Mouse (Mus musculus) kidney, adult 2 months (tissue): ENCODE measurements at regions not wholly inside any gene's neighbourhood (a gene's known extent, or its start where the extent isn't known, plus 50 kb on each side); places are given as distances from the start of the nearest gene placed in this dataset.

Experiments used
- DNase-seq: peaks from one replicate; pipeline ENCODE4 v3.0.0; 2021
- H3K27ac ChIP-seq: fragments of 200-500 bp; 2 replicates; pipeline ENCODE4 v1.5.1; 2012; ENCODE audit warnings: low read depth, low read length, control low read depth, inconsistent platforms; ENCODE audit not compliant: insufficient read depth
- H3K27me3 ChIP-seq: fragments of 200-500 bp; replicated peaks from 2 replicates; pipeline ENCODE4 v1.6.1; 2012; ENCODE audit warnings: mild to moderate bottlenecking, moderate library complexity, low read length, inconsistent platforms; ENCODE audit not compliant: control insufficient read depth, insufficient read depth
- H3K36me3 ChIP-seq: fragments of 200-500 bp; 2 replicates; pipeline ENCODE4 v1.6.1; 2012; ENCODE audit warnings: mild to moderate bottlenecking, moderate library complexity, low read length, inconsistent platforms; ENCODE audit not compliant: control insufficient read depth, insufficient read depth
- H3K4me1 ChIP-seq: fragments of 200-500 bp; 2 replicates; pipeline ENCODE4 v1.6.1; 2011; ENCODE audit warnings: low read length; ENCODE audit not compliant: control insufficient read depth, insufficient read depth
- H3K4me3 ChIP-seq: fragments of 200-500 bp; 2 replicates; pipeline ENCODE4 v1.5.1; 2011; ENCODE audit warnings: mild to moderate bottlenecking, low read depth, low read length, control low read depth; ENCODE audit not compliant: insufficient read depth
- CTCF ChIP-seq: fragments of 200-500 bp; conservative IDR thresholded peaks from 2 replicates; pipeline ENCODE4 v1.5.1; 2011; ENCODE audit warnings: low read depth, mild to moderate bottlenecking, control low read depth, low read length, moderate library complexity, mixed read lengths; ENCODE audit not compliant: insufficient read depth, insufficient read length
- POLR2A ChIP-seq: fragments of 200-500 bp; IDR thresholded peaks from one replicate; pipeline ENCODE4 v1.6.1; 2011; ENCODE audit warnings: low read depth, low read length, control low read depth
- WGBS: fragments of 180-500 bp; shearing (Covaris S2); methylation state at CpG from one replicate; pipeline ENCODE4 v1.1.7; 2018; 5-methylcytosine and 5-hydroxymethylcytosine counted together

DNA sequence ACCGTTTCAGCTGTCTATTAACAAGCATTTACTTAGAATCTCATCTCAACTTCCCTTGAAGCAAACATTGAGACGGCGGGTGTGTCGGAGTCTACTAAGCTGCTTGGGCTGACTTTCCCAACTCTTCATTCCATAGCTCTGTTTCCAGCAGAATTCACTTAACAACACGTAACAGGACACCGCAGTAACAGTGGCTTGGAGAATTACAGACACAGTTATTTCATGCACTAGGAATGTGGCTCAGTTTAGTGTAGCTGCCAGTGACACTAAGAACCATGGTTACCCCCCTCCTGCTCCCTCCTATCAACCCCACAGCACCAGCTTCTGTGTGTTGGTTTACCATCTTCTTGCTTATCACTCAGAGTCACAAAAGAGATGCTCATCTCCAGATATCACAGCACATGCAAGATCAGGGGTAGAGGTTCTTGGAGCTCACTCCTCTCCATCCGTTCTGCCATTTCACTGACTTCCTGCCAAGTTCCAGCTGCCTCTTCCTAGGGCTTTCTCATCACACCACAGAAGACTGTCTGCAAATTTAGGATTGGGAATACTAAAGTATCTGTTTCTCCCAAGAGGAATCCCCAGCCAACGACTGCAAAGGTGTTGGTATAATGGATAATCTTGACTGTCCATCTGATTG is 90.7 kb downstream of the Banf2 start:
- no peak overlapping the region for H3K4me3 ChIP-seq
- H3K4me1 ChIP-seq: no peaks in the 10 kb centered on the region
- H3K27ac ChIP-seq: no peak overlapping the region
- no peaks in the 10 kb centered on the region for H3K36me3 ChIP-seq
- no peak for DNase-seq
- H3K27me3 ChIP-seq: no peaks in the 10 kb centered on the region
- no peak for TF ChIP-seq POLR2A
- no peak for TF ChIP-seq CTCF
- 64% methylated on average over 8 of the region's 8 CpGs for WGBS

DNA sequence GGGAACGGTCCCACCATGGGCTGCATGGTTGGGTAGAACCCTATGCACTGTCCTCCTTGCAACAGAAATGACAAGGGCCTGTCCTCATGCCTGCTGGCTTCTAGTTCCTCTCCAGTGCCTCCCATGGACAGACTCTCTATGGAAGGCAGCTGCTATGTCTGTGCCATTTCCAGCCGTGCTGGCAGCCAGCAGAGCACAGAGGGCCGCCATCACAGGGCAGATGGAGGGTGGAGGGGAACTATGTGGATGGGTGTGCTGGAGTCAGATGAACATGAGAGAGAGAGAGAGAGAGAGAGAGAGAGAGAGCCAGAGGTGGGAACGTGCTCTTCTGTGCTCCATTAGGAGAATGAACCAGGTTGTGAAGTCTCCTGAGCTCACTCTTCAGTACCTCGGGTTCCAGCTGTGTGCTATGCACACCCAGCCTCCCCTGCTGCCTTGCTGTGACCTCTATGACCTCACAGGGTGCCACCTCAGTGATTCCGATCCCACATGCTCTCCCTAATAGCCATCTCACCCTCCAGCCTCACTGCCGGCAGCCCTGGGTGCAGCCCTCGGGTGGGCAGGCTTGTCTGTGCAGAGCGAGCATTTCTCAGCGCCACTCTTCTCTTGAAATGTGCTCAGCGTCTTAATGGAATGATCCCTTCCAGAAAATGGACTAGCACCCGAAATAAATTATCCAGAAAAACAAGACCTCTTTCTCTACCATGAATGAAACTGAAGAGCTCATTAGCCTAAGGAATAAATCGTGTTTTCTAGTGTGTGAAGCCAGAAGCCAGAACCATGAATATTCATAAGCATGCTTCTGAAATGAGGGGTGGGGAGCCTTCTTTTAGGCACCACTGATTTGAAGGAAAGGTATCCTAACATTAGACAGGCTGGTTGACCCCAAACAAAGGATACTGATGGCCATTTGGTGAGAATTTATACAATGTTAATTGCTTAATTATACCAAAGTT is 94.5 kb downstream of the Banf2 start:
- 61% methylated on average over 13 of the region's 13 CpGs for WGBS
- no peak for TF ChIP-seq POLR2A
- no peak for TF ChIP-seq CTCF
- no peak for DNase-seq
- Histone ChIP-seq H3K27me3 (no peaks in the 10 kb centered on the region), H3K4me3 (no peak overlapping the region), H3K36me3 (no peaks in the 10 kb centered on the region), H3K4me1 (no peaks in the 10 kb centered on the region), H3K27ac (no peak overlapping the region)

GRCm38 (mm10) chr2:144128038-144128402 is 95.2 kb downstream of the Banf2 start:
- Histone ChIP-seq H3K4me1 (no peaks in the 10 kb centered on the region), H3K4me3 (no peak overlapping the region), H3K27me3 (no peaks in the 10 kb centered on the region), H3K27ac (no peak overlapping the region), H3K36me3 (no peaks in the 10 kb centered on the region)
- no peak for TF ChIP-seq CTCF
- TF ChIP-seq POLR2A: no peak
- DNase-seq: peak; percentile 81
- WGBS: 59% methylated on average over 3 of the region's 3 CpGs

DNA sequence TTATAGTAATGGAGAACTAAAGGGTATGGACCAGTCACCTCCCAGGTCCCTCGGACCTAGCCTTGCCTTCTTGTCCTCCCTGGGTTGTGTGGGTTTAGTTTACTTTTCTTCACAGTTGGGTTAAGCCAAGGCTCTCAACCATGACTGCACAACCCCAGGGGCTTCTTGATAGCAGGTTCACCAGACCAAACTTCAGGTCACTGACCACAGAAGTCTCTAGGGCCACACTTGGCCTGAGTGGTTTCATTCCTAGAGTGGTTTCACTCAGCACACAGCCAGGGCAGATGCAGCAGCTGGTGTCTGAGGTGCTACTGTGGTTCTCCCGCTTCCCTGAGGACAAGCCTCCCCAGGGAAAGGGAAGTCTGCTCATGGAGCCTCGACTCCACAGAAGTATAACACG is 95.7 kb downstream of the Banf2 start:
- TF ChIP-seq CTCF (no peak), POLR2A (no peak)
- 46% methylated on average over 4 of the region's 4 CpGs for WGBS

GRCm38 (mm10) chr2:144133806-144134574 is 101.1 kb downstream of the Banf2 start:
- DNase-seq: no peak
- Histone ChIP-seq H3K27ac (no peak overlapping the region), H3K4me3 (no peak overlapping the region), H3K4me1 (no peaks in the 10 kb centered on the region), H3K27me3 (no peaks in the 10 kb centered on the region), H3K36me3 (no peaks in the 10 kb centered on the region)
- no peak for TF ChIP-seq CTCF
- TF ChIP-seq POLR2A: no peak
- WGBS: 56% methylated on average over 14 of the region's 14 CpGs

More for the DNA sequence above, 95.7 kb downstream of the Banf2 start:
- DNase-seq: peak; percentile 81
- Histone ChIP-seq H3K4me1 (no peaks in the 10 kb centered on the region), H3K27me3 (no peaks in the 10 kb centered on the region), H3K27ac (no peak overlapping the region), H3K36me3 (no peaks in the 10 kb centered on the region), H3K4me3 (no peak overlapping the region)

DNA sequence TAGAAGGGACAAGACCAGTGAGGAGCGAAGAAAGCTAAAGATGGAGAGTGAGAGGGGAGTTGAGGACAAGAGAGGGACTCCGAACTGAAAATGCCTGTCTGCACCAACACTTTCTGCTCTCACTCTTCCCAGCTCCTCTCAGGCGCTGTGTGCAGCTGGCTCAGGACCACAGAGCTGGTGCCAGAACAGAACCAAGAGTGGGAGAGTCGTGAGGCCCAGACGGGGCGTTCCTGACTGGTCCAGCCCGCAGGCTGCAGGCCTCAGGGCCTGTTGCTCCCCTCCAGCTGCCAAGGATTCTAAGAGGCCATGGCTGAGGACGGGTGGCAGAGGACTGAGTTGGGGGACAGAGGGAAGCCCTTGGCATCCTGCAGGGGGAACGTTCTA is 101.7 kb downstream of the Banf2 start:
- H3K4me1 ChIP-seq: no peaks in the 10 kb centered on the region
- TF ChIP-seq POLR2A: no peak
- no peak for TF ChIP-seq CTCF
- H3K27ac ChIP-seq: no peak overlapping the region
- no peaks in the 10 kb centered on the region for H3K27me3 ChIP-seq
- WGBS: 77% methylated on average over 9 of the region's 9 CpGs
- no peak for DNase-seq
- H3K36me3 ChIP-seq: no peaks in the 10 kb centered on the region
- no peak overlapping the region for H3K4me3 ChIP-seq

GRCm38 (mm10) chr2:144135586-144135985 is 102.7 kb downstream of the Banf2 start:
- Histone ChIP-seq H3K27me3 (no peaks in the 10 kb centered on the region), H3K4me1 (no peaks in the 10 kb centered on the region), H3K27ac (no peak overlapping the region), H3K36me3 (no peaks in the 10 kb centered on the region), H3K4me3 (no peak overlapping the region)
- peak; percentile 43 for DNase-seq
- WGBS: 93% methylated on average over 1 of the region's 1 CpGs
- TF ChIP-seq POLR2A: no peak
- TF ChIP-seq CTCF: no peak
